Comparison of ENCODE assay signal across 22 mouse cellular contexts in the genomic region with DNA sequence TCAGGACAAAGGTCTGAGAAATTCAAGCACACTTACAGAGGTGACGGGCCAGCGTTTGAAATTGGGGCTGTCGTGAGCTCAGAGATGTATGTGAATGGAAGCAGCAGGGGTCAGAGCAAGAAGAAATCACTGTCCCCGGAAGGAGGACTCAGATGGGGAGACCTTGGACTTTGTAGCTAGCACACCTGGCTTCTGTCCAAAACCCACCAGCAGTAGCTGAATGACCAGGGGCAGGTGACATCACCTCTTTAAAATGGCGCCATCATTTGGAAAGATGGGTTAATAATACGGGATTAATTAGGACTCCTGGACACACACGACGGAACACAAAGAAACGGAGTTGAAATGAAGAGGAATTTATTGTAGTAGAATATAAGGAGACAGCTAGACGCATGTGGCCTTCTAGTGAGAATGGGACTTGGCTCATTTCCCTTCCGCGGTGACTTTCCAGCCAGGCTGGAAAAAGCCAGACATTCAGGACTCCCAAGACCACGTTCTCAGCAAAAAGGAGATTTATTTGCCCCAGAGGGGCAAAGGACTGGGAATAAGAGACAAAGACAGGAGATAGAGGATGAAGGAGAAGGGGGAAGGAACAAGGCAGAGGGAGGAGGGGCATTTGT. TPM values are rescaled to one million over a fixed set of nuclear protein-coding genes. Genes with fewer than 3 reads are reported as not detected.
DNase-seq lines count a peak whose midpoint lies in the region; ATAC-seq lines count a peak whose summit lies in the region.
"Had no signal": no experiment of that assay in that cellular context is flagged by ENCODE, and none has a peak within 500 bp of the region (broad histone marks: within the 10 kb centered on the region; RNA-seq: fewer than 3 reads in every experiment).

No protein-coding gene starts in this region.

- DNase-seq in forebrain, embryonic 14.5 days (ENCODE audit: low spot score) = peak; percentile 49
- peak; percentile 28 for DNase-seq in left cerebral cortex, postnatal 4 days
- DNase-seq in left cerebral cortex, postnatal 25 days (ENCODE audit: low spot score in 2 of 2) = no peak
- DNase-seq in adrenal gland, postnatal 10 days = peak; percentile 69
- peak; percentile 63 to 76 for DNase-seq in adrenal gland, postnatal 36 days
- no peak for DNase-seq in layer of hippocampus, adult 8-10 months (ENCODE audit: low spot score in 2 of 2)
- DNase-seq: B cell, adult 2 months; cerebellum, adult 9-10 months; heart, postnatal 36 days; layer of hippocampus, postnatal 36 days; thymus, postnatal 25 days had no signal

- no peaks in the 10 kb centered on the region for H3K36me3 ChIP-seq in forebrain, embryonic 14.5 days (ENCODE audit: control insufficient read depth, insufficient read depth, low read length)
- no peaks in the 10 kb centered on the region for H3K36me3 ChIP-seq in forebrain, embryonic 12.5 days (replicated peaks)
- H3K36me3 ChIP-seq: forebrain, embryonic 10.5 days; G1E; heart, embryonic 15.5 days; limb, embryonic 15.5 days; lung, embryonic 15.5 days; midbrain, embryonic 10.5 days; stomach, embryonic 15.5 days had no signal

- no peaks in the 10 kb centered on the region for H3K27me3 ChIP-seq in forebrain, embryonic 14.5 days (replicated peaks; ENCODE audit: control insufficient read depth, insufficient read depth, low read length)
- no peaks in the 10 kb centered on the region for H3K27me3 ChIP-seq in forebrain, embryonic 12.5 days
- H3K27me3 ChIP-seq: heart, embryonic 15.5 days; limb, embryonic 15.5 days; lung, embryonic 15.5 days; stomach, embryonic 15.5 days had no signal

- H3K27ac ChIP-seq in forebrain, embryonic 14.5 days (ENCODE audit: low read depth, low read length) = no peak overlapping the region
- H3K27ac ChIP-seq in forebrain, embryonic 12.5 days = no peak overlapping the region
- H3K27ac ChIP-seq: forebrain, embryonic 10.5 days; heart, embryonic 15.5 days; hindbrain, embryonic 14.5 days; limb, embryonic 15.5 days; liver, embryonic 14.5 days; lung, embryonic 15.5 days; midbrain, embryonic 10.5 days; stomach, embryonic 15.5 days had no signal

- H3K9ac ChIP-seq in forebrain, embryonic 14.5 days (ENCODE audit: low read length) = no peak overlapping the region
- no peak overlapping the region for H3K9ac ChIP-seq in forebrain, embryonic 12.5 days
- H3K9ac ChIP-seq: heart, embryonic 15.5 days; hindbrain, embryonic 14.5 days; limb, embryonic 15.5 days; liver, embryonic 14.5 days; lung, embryonic 15.5 days; stomach, embryonic 15.5 days had no signal

- ATAC-seq in forebrain, embryonic 14.5 days = no peak
- ATAC-seq in forebrain, embryonic 12.5 days (ENCODE audit: low FRiP score) = no peak
- ATAC-seq: Patski had no signal

- 37% methylated on average over 13 of the region's 13 CpGs for WGBS in forebrain, embryonic 14.5 days
- 62% methylated on average over 13 of the region's 13 CpGs for WGBS in forebrain, embryonic 12.5 days

- intact Hi-C loops in left cerebral cortex, postnatal 4 days (cut with DNase I) = no loop called here
- intact Hi-C loops in left cerebral cortex, postnatal 25 days (cut with DNase I) = no loop called here

- no peaks in the 10 kb centered on the region; the same call in 1 of the 2 replicates for H3K4me1 ChIP-seq in forebrain, embryonic 14.5 days (ENCODE audit: control insufficient read depth, insufficient read depth, low read length)
- H3K4me1 ChIP-seq in forebrain, embryonic 12.5 days = 0 out of 2 replicates have a peak, but pooled peaks cover 2% of the 10 kb centered on the region
- H3K4me1 ChIP-seq: forebrain, embryonic 10.5 days; limb, embryonic 15.5 days; stomach, embryonic 15.5 days had no signal

- H3K9me3 ChIP-seq in forebrain, embryonic 14.5 days (replicated peaks; ENCODE audit: control insufficient read depth, low read length) = no peaks in the 10 kb centered on the region
- peaks cover 6% of the 10 kb centered on the region; the same call in 1 of the 2 replicates for H3K9me3 ChIP-seq in forebrain, embryonic 12.5 days
- H3K9me3 ChIP-seq: heart, embryonic 15.5 days; lung, embryonic 15.5 days; stomach, embryonic 15.5 days had no signal

- H3K4me3 ChIP-seq in forebrain, embryonic 14.5 days (ENCODE audit: low read depth, low read length) = no peak overlapping the region
- H3K4me3 ChIP-seq in forebrain, embryonic 12.5 days (replicated peaks) = no peak overlapping the region
- H3K4me3 ChIP-seq: forebrain, embryonic 10.5 days; heart, embryonic 15.5 days; limb, embryonic 15.5 days; lung, embryonic 15.5 days; midbrain, embryonic 10.5 days; stomach, embryonic 15.5 days had no signal

- H3K4me2 ChIP-seq in forebrain, embryonic 14.5 days (ENCODE audit: low read length) = no peak overlapping the region
- H3K4me2 ChIP-seq in forebrain, embryonic 12.5 days = no peak overlapping the region
- H3K4me2 ChIP-seq: heart, embryonic 15.5 days; hindbrain, embryonic 14.5 days; limb, embryonic 15.5 days; lung, embryonic 15.5 days; stomach, embryonic 15.5 days had no signal

RNA-seq across cellular contexts. Expression of gene Rpl38, which starts 42.1 kb away (rescaled TPM):
- 739 and 915 TPM in 2 replicates for polyA plus RNA-seq in forebrain, embryonic 14.5 days (2014; fragmentation: Nextera tagmentation; extraction: Ambion mirVana)
- 859 and 942 TPM in 2 replicates for polyA plus RNA-seq in forebrain, embryonic 12.5 days (2016; fragmentation: Nextera tagmentation; extraction: Ambion mirVana)
- 1,000 to 10,000 TPM; 1,144 to 1,233 TPM for total RNA-seq in left cerebral cortex, postnatal 4 days (2021)
- 100 to 1,000 TPM; 765 to 799 TPM for total RNA-seq in left cerebral cortex, postnatal 25 days (2021)
- total RNA-seq in adrenal gland, postnatal 10 days (2021) = 1,000 to 10,000 TPM; 1,144 to 1,253 TPM
- total RNA-seq in adrenal gland, postnatal 36 days (2021) = 1,000 to 10,000 TPM; 1,120 to 1,187 TPM
- 1,000 to 10,000 TPM in 2 of 4 experiments, 100 to 1,000 TPM in 2; 690 to 1,011 (median 866) TPM for total RNA-seq in layer of hippocampus, adult 8-10 months (2022)

RNA-seq across cellular contexts. Expression of gene Ttyh2, which starts 49.0 kb away (rescaled TPM):
- 24.0 and 25.2 TPM in 2 replicates for polyA plus RNA-seq in forebrain, embryonic 14.5 days (2014; fragmentation: Nextera tagmentation; extraction: Ambion mirVana)
- 11.8 and 13.0 TPM in 2 replicates for polyA plus RNA-seq in forebrain, embryonic 12.5 days (2016; fragmentation: Nextera tagmentation; extraction: Ambion mirVana)
- 10 to 100 TPM; 19.9 to 21.4 TPM for total RNA-seq in left cerebral cortex, postnatal 4 days (2021)
- total RNA-seq in left cerebral cortex, postnatal 25 days (2021) = 10 to 100 TPM; 18.6 to 21.4 TPM
- 10 to 100 TPM; 61.1 to 63.0 TPM for total RNA-seq in adrenal gland, postnatal 10 days (2021)
- total RNA-seq in adrenal gland, postnatal 36 days (2021) = 100 to 1,000 TPM in 1 of 2 experiments, 10 to 100 TPM in 1; 64.3 to 124 TPM
- total RNA-seq in layer of hippocampus, adult 8-10 months (2022) = 10 to 100 TPM; 29.9 to 38.8 (median 36.2) TPM

Comparison
In these comparisons a context has a peak if more than half of its experiments do, and no peak if none do; other contexts are left out.
1. DNase-seq: peak in forebrain, embryonic 14.5 days (single experiment), left cerebral cortex, postnatal 4 days (single experiment), adrenal gland, postnatal 10 days (single experiment) and adrenal gland, postnatal 36 days (2 of 2); none in left cerebral cortex, postnatal 25 days (0 of 2) and layer of hippocampus, adult 8-10 months (0 of 2).